Mouse (Mus musculus) CH12.LX (cell line): ENCODE results near the gene Dock10. TPM values are rescaled to one million over a fixed set of nuclear protein-coding genes. Genes with fewer than 3 reads are reported as not detected.

Experiments used
- DNase-seq: peaks from one replicate; pipeline ENCODE4 v3.0.0-alpha.2; 2013; ENCODE audit errors: extremely low read depth
- H3K27ac ChIP-seq: 2 replicates; pipeline ENCODE4 v1.5.1; 2012; ENCODE audit warnings: low read depth, mild to moderate bottlenecking, control low read depth, moderate library complexity; ENCODE audit not compliant: insufficient read depth
- H3K27me3 ChIP-seq: replicated peaks from 2 replicates; pipeline ENCODE3; 2012; ENCODE audit warnings: inconsistent platforms
- H3K36me3 ChIP-seq, 2 experiments: replicated peaks in 1 of 2; 2 replicates each; pipeline versions ENCODE3 to v1.6.1; 2012; ENCODE audit warnings: inconsistent platforms in 1 of 2, low read length in 1 of 2, mild to moderate bottlenecking in 1 of 2, mixed read lengths in 1 of 2, moderate library complexity in 1 of 2; ENCODE audit not compliant: control insufficient read depth in 1 of 2, insufficient read depth in 1 of 2
- H3K4me1 ChIP-seq, 2 experiments: 2 replicates each; pipeline ENCODE4 v1.6.1; 2012; ENCODE audit warnings: inconsistent platforms in 1 of 2, moderate library complexity in 1 of 2; ENCODE audit not compliant: insufficient read depth in 2 of 2, control insufficient read depth in 1 of 2
- H3K4me2 ChIP-seq: 2 replicates; pipeline ENCODE4 v1.6.1; 2012; ENCODE audit warnings: low read depth, mild to moderate bottlenecking, control low read depth; ENCODE audit not compliant: poor library complexity, insufficient read depth, severe bottlenecking
- H3K4me3 ChIP-seq, 3 experiments: fragments of 150-350 bp in 1 of 3; sonication (generic) in 1 of 3; replicated peaks in 1 of 3; 2 replicates each; pipeline versions ENCODE3 to v1.5.1; 2011 to 2012; ENCODE audit warnings: low read depth in 2 of 3, low read length in 2 of 3, mild to moderate bottlenecking in 2 of 3, moderate library complexity in 2 of 3, control low read depth in 1 of 3, improper control_type of control experiment in 1 of 3, inconsistent platforms in 1 of 3, mixed read lengths in 1 of 3; ENCODE audit not compliant: poor library complexity in 1 of 3
- H3K79me2 ChIP-seq: replicated peaks from 2 replicates; pipeline ENCODE4 v1.6.1; 2012; ENCODE audit warnings: mild to moderate bottlenecking, moderate library complexity; ENCODE audit not compliant: control insufficient read depth, poor library complexity, insufficient read depth, severe bottlenecking; ENCODE audit errors: extremely low read depth
- H3K9ac ChIP-seq: 2 replicates; pipeline ENCODE4 v1.6.1; 2012; ENCODE audit warnings: low read depth, mild to moderate bottlenecking, control low read depth, moderate library complexity; ENCODE audit not compliant: insufficient read depth
- H3K9me3 ChIP-seq: replicated peaks from 2 replicates; pipeline ENCODE3; 2012; ENCODE audit warnings: low read length, inconsistent platforms, mixed read lengths
- BHLHE40 ChIP-seq: IDR thresholded peaks from 2 replicates; pipeline ENCODE4 v1.6.1; 2011; ENCODE audit warnings: mild to moderate bottlenecking, low read depth, low read length, improper control_type of control experiment
- CHD2 ChIP-seq: IDR thresholded peaks from 2 replicates; pipeline ENCODE4 v1.6.1; 2011; ENCODE audit warnings: low read length, improper control_type of control experiment
- EP300 ChIP-seq: IDR thresholded peaks from 2 replicates; pipeline ENCODE4 v1.6.1; 2011; ENCODE audit warnings: low read length, improper control_type of control experiment
- ETS1 ChIP-seq: conservative IDR thresholded peaks from 2 replicates; pipeline ENCODE4 v1.6.1; 2012; ENCODE audit warnings: low read depth, mild to moderate bottlenecking, inconsistent platforms, low read length, improper control_type of control experiment, moderate library complexity
- GABPA ChIP-seq: IDR thresholded peaks from 2 replicates; pipeline ENCODE4 v1.6.1; 2012; ENCODE audit warnings: low read depth, low read length, improper control_type of control experiment, inconsistent platforms; ENCODE audit not compliant: insufficient replicate concordance
- HCFC1 ChIP-seq: IDR thresholded peaks from 2 replicates; pipeline ENCODE4 v1.6.1; 2012; ENCODE audit warnings: low read depth, mild to moderate bottlenecking, inconsistent platforms, low read length, improper control_type of control experiment
- IRF4 ChIP-seq: IDR thresholded peaks from 2 replicates; pipeline ENCODE4 v1.6.1; 2014; ENCODE audit warnings: low read depth, mild to moderate bottlenecking, inconsistent platforms, low read length, improper control_type of control experiment
- MAX ChIP-seq: IDR thresholded peaks from 2 replicates; pipeline ENCODE4 v1.6.1; 2011; ENCODE audit warnings: low read length, improper control_type of control experiment
- MEF2A ChIP-seq: IDR thresholded peaks from 2 replicates; pipeline ENCODE4 v1.6.1; 2014; ENCODE audit warnings: low read depth, mild to moderate bottlenecking, inconsistent platforms, low read length, improper control_type of control experiment, borderline replicate concordance
- MXI1 ChIP-seq: IDR thresholded peaks from 2 replicates; pipeline ENCODE4 v1.6.1; 2011; ENCODE audit warnings: mild to moderate bottlenecking, low read depth, low read length, improper control_type of control experiment
- POLR2AphosphoS2 ChIP-seq: IDR thresholded peaks from 2 replicates; pipeline ENCODE4 v1.6.1; 2011; ENCODE audit warnings: low read depth, low read length, improper control_type of control experiment
- RAD21 ChIP-seq: IDR thresholded peaks from 2 replicates; pipeline ENCODE4 v1.6.1; 2011; ENCODE audit warnings: low read depth, mild to moderate bottlenecking, low read length, improper control_type of control experiment, moderate library complexity
- TBP ChIP-seq: conservative IDR thresholded peaks from 2 replicates; pipeline ENCODE4 v1.6.1; 2011; ENCODE audit warnings: low read depth, low read length, improper control_type of control experiment
- TCF12 ChIP-seq: IDR thresholded peaks from 2 replicates; pipeline ENCODE4 v1.6.1; 2014; ENCODE audit warnings: low read depth, mild to moderate bottlenecking, inconsistent platforms, low read length, improper control_type of control experiment
- UBTF ChIP-seq: IDR thresholded peaks from 2 replicates; pipeline ENCODE4 v1.6.1; 2012; ENCODE audit warnings: low read depth, mild to moderate bottlenecking, inconsistent platforms, low read length, improper control_type of control experiment, moderate library complexity
- USF2 ChIP-seq: conservative IDR thresholded peaks from 2 replicates; pipeline ENCODE4 v1.6.1; 2011; ENCODE audit warnings: low read depth, low read length, improper control_type of control experiment
- ZC3H11A ChIP-seq: IDR thresholded peaks from 2 replicates; pipeline ENCODE4 v1.6.1; 2012; ENCODE audit warnings: low read depth, mild to moderate bottlenecking, inconsistent platforms, low read length, improper control_type of control experiment
- ZMIZ1 ChIP-seq: IDR thresholded peaks from 2 replicates; pipeline ENCODE4 v1.6.1; 2012; ENCODE audit warnings: low read depth, mild to moderate bottlenecking, inconsistent platforms, low read length, improper control_type of control experiment
- dilution Hi-C: fragments of 300-500 bp; cut with MboI; formaldehyde crosslinking; loops from 2 replicates; pipeline ENCODE4 v1.14.3; 2020; ENCODE audit warnings: low sequenced_read_pairs; ENCODE audit not compliant: extremely low pct_unique_long_range_greater_than_20kb, extremely low pct_ligation_motif_present
- in situ Hi-C: fragments of 300-500 bp; cut with MboI; formaldehyde crosslinking; loops from 3 replicates; pipeline ENCODE4 v1.14.3; 2019; ENCODE audit warnings: low sequenced_read_pairs, low pct_ligation_motif_present, low pct_unique_long_range_greater_than_20kb, mixed read lengths
- polyA plus RNA-seq: library from polyadenylated mRNA; unstranded; fragments of >175 nt; gene quantifications from 2 replicates; pipeline ENCODE4 v1.2.1, GENCODE M21; 2012; ENCODE audit warnings: low read depth; ENCODE audit not compliant: insufficient read length
- total RNA-seq, 2 experiments: library from RNA; depleted of rRNA; stranded (reverse); fragments of 300-350 nt in 1 of 2; fragments of >200 nt in 1 of 2; gene quantifications; 2 replicates each; pipeline ENCODE4 v1.2.3; 2012 to 2014

Gene Dock10
- total and polyA plus RNA-seq, 3 experiments: 44.7 to 77.2 (median 62.2) TPM

GRCm38 (mm10) chr1:80616671-80617070, 141.7 kb downstream of the Dock10 start:
- no peak overlapping the region for H3K27ac ChIP-seq
- H3K9ac ChIP-seq: no peak overlapping the region
- no peak for DNase-seq
- peaks cover 2% of the 10 kb centered on the region for H3K9me3 ChIP-seq
- H3K36me3 ChIP-seq: peaks cover 18 to 53% of the 10 kb centered on the region in 2 experiments
- H3K4me3 ChIP-seq: no peak overlapping the region
- H3K4me1 ChIP-seq: peaks cover 26 to 79% of the 10 kb centered on the region in 2 experiments
- TF ChIP-seq GABPA (no peak), TBP (no peak), ZC3H11A (no peak), MXI1 (no peak), IRF4 (no peak), MAX (no peak), UBTF (no peak), ETS1 (no peak)
- H3K79me2 ChIP-seq: peaks cover 5% of the 10 kb centered on the region
- in situ Hi-C loops (no loop called here), dilution Hi-C loops (no loop called here)
- H3K27me3 ChIP-seq: no peaks in the 10 kb centered on the region
- H3K4me2 ChIP-seq: no peak overlapping the region

- H3K9me3 ChIP-seq: peaks cover 2% of the 10 kb centered on the region
- TF ChIP-seq EP300 (peak; percentile 78), POLR2AphosphoS2 (no peak), ETS1 (peak; percentile 88), CHD2 (peak; percentile 30; the same call in 1 of the 2 replicates), TBP (peak; percentile 42; the same call in 1 of the 2 replicates), IRF4 (peak; percentile 66; the same call in 1 of the 2 replicates), USF2 (no peak), TCF12 (peak; percentile 52; the same call in 1 of the 2 replicates), RAD21 (no peak; the same call in 1 of the 2 replicates), ZMIZ1 (no peak), HCFC1 (no peak), BHLHE40 (peak; percentile 66), MEF2A (peak; percentile 90)
- H3K4me2 ChIP-seq: no peak overlapping the region; the same call in 1 of the 2 replicates
- H3K27me3 ChIP-seq: no peaks in the 10 kb centered on the region
- peaks cover 5% of the 10 kb centered on the region for H3K79me2 ChIP-seq
- H3K27ac ChIP-seq: peak overlapping the region; percentile 78
- peaks cover 22 to 61% of the 10 kb centered on the region in 2 experiments for H3K36me3 ChIP-seq
- H3K4me3 ChIP-seq: no peak overlapping the region
- H3K9ac ChIP-seq: no peak overlapping the region
- peaks cover 26 to 65% of the 10 kb centered on the region in 2 experiments for H3K4me1 ChIP-seq
- dilution Hi-C loops (no loop called here), in situ Hi-C loops (no loop called here)
- DNase-seq: peak; percentile 79
These were observed 143.6 kb downstream of the Dock10 start for GRCm38 (mm10) chr1:80614750-80615149.
